Mouse (Mus musculus): Measurements from ENCODE around the gene Pdcd1lg2.

- no peak for TF ChIP-seq CTCF (IDR thresholded peaks at IDR 0.05; ENCODE audit: low read depth, low read length)
- no peak for TF ChIP-seq POLR2A (IDR thresholded peaks at IDR 0.05; ENCODE audit: extremely low read depth, insufficient read depth, low read length)
Measured at GRCm38 (mm10) chr19:29486545-29487206, 76.0 kb downstream of the Pdcd1lg2 start.
